Mouse (Mus musculus) layer of hippocampus, postnatal 25 days (tissue): ENCODE results near the gene Scnn1b. TPM values are rescaled to one million over a fixed set of nuclear protein-coding genes. Genes with fewer than 3 reads are reported as not detected.

ENCODE experiments used
- DNase-seq, 2 experiments: peaks; one replicate each; pipeline ENCODE4 v3.0.0; 2022; ENCODE audit warnings: mixed read lengths in 2 of 2, low spot score in 1 of 2; ENCODE audit errors: extremely low spot score in 1 of 2
- total RNA-seq, 2 experiments: library from RNA; stranded (reverse); gene quantifications; 2 replicates each; pipeline ENCODE4 v1.2.3; 2021

The Scnn1b gene
- total RNA-seq, 2 experiments from 2014 or later, result not detected

- no peak for DNase-seq
Measured at GRCm38 (mm10) chr7:121961913-121962570, 97.2 kb downstream of the Scnn1b start.

GRCm38 (mm10) chr7:121962571-121962959, 97.7 kb downstream of the Scnn1b start:
- no peak for DNase-seq

- peak in 1 of 2 experiments; percentile 25 for DNase-seq
Measured at GRCm38 (mm10) chr7:121963883-121964398, 99.1 kb downstream of the Scnn1b start.

GRCm38 (mm10) chr7:121966169-121966568, 101.3 kb downstream of the Scnn1b start:
- no peak for DNase-seq

Other genes starting within 250 kb of the Scnn1b start
- gene Usp31, start 157.8 kb upstream of the Scnn1b start, total RNA-seq, result 10 to 100 TPM; 58.9 to 60.3 TPM
- under 1 TPM; 0.07 to 0.16 TPM for gene Scnn1g, start 130.6 kb upstream of the Scnn1b start, total RNA-seq
- 10 to 100 TPM; 37.5 to 41.0 TPM for gene Cog7, start 116.7 kb downstream of the Scnn1b start, total RNA-seq
- 10 to 100 TPM; 26.2 to 30.5 TPM for gene Gga2, start 156.2 kb downstream of the Scnn1b start, total RNA-seq
- gene Ubfd1, start 202.1 kb downstream of the Scnn1b start, total RNA-seq, result 10 to 100 TPM; 50.9 to 61.2 TPM
- gene Ears2, start 202.2 kb downstream of the Scnn1b start, total RNA-seq, result 1 to 10 TPM; 8.6 to 9.5 TPM
- gene Ndufab1, start 236.8 kb downstream of the Scnn1b start, total RNA-seq, result 100 to 1,000 TPM; 287 to 320 TPM